Mouse (Mus musculus) megakaryocyte, embryonic 14.5 days (primary cell): ENCODE results near the gene Speer4a. TPM values are rescaled to one million over a fixed set of nuclear protein-coding genes. Genes with fewer than 3 reads are reported as not detected.
"Not testable (repeated sequence)": the region's sequence is repeated elsewhere in the genome, so short reads cannot be mapped to it uniquely, and the experiment has no call there.

ENCODE experiments used
- H3K27me3 ChIP-seq: replicated peaks from 2 replicates; pipeline ENCODE3; 2012; ENCODE audit warnings: inconsistent platforms
- H3K36me3 ChIP-seq: replicated peaks from 2 replicates; pipeline ENCODE3; 2012; ENCODE audit warnings: low read length, inconsistent platforms, mixed read lengths
- H3K4me1 ChIP-seq: 2 replicates; pipeline ENCODE4 v1.6.1; 2012; ENCODE audit warnings: inconsistent platforms
- H3K4me3 ChIP-seq: replicated peaks from 2 replicates; pipeline ENCODE3; 2012; ENCODE audit warnings: moderate library complexity, mild to moderate bottlenecking, inconsistent platforms
- H3K9me3 ChIP-seq: 2 replicates; pipeline ENCODE4 v1.6.1; 2012; ENCODE audit warnings: inconsistent platforms
- FLI1 ChIP-seq: IDR thresholded peaks from 2 replicates; pipeline ENCODE4 v1.6.1; 2012; ENCODE audit warnings: low read length, inconsistent platforms, mixed read lengths
- GATA1 ChIP-seq: IDR thresholded peaks from 3 replicates; pipeline ENCODE4 v1.6.1; 2012; ENCODE audit warnings: mixed read lengths, low read length, inconsistent platforms, borderline replicate concordance
- polyA plus RNA-seq: library from polyadenylated mRNA; stranded (reverse); fragments of >175 nt; gene quantifications from 2 replicates; pipeline ENCODE4 v1.2.3, GENCODE M21; 2012; ENCODE audit warnings: low replicate concordance; ENCODE audit not compliant: insufficient read depth

The Speer4a gene
- not detected in 2 replicates for polyA plus RNA-seq

GRCm38 (mm10) chr5:26039458-26039857 lies at the start of gene Speer4a:
TSS of gene Speer4a (minus strand) at chr5:26039558.
- H3K9me3 ChIP-seq, H3K4me3 ChIP-seq, H3K4me1 ChIP-seq, H3K36me3 ChIP-seq, H3K27me3 ChIP-seq: not testable (repeated sequence)

GRCm38 (mm10) chr5:26079023-26079422 lies 39.7 kb upstream of the Speer4a start:
- not testable (repeated sequence) for H3K36me3 ChIP-seq, H3K4me3 ChIP-seq, H3K27me3 ChIP-seq

GRCm38 (mm10) chr5:26070716-26071115 lies 31.4 kb upstream of the Speer4a start:
- no peaks in the 10 kb centered on the region for H3K36me3 ChIP-seq
- H3K9me3 ChIP-seq, result peaks cover 14% of the 10 kb centered on the region
- H3K27me3 ChIP-seq, result no peaks in the 10 kb centered on the region
- no peaks in the 10 kb centered on the region for H3K4me1 ChIP-seq
- no peak for TF ChIP-seq FLI1
- TF ChIP-seq GATA1, result no peak
- no peak overlapping the region for H3K4me3 ChIP-seq

More at GRCm38 (mm10) chr5:26079023-26079422, 39.7 kb upstream of the Speer4a start:
- not testable (repeated sequence) for H3K4me1 ChIP-seq, H3K9me3 ChIP-seq

GRCm38 (mm10) chr5:26058481-26058880 lies 19.1 kb upstream of the Speer4a start, which contains the start of gene Gm7347:
TSS of gene Gm7347 (minus strand) at chr5:26058581.
- H3K9me3 ChIP-seq, H3K4me1 ChIP-seq, H3K27me3 ChIP-seq, H3K36me3 ChIP-seq, H3K4me3 ChIP-seq: not testable (repeated sequence)

GRCm38 (mm10) chr5:26022816-26023215 lies 16.5 kb downstream of the Speer4a start, which contains the start of gene Gm5862:
TSS of gene Gm5862 (minus strand) at chr5:26022916.
- H3K36me3 ChIP-seq, H3K4me3 ChIP-seq, H3K27me3 ChIP-seq, H3K9me3 ChIP-seq, H3K4me1 ChIP-seq: not testable (repeated sequence)

- not testable (repeated sequence) for H3K27me3 ChIP-seq, H3K36me3 ChIP-seq, H3K9me3 ChIP-seq, H3K4me1 ChIP-seq, H3K4me3 ChIP-seq
Observed at GRCm38 (mm10) chr5:26007697-26008096, 31.7 kb downstream of the Speer4a start.

- not testable (repeated sequence) for H3K27me3 ChIP-seq, H3K4me1 ChIP-seq, H3K36me3 ChIP-seq, H3K9me3 ChIP-seq
- H3K4me3 ChIP-seq, result peak overlapping the region; percentile 29
Observed at GRCm38 (mm10) chr5:26006937-26007695, 32.2 kb downstream of the Speer4a start.

GRCm38 (mm10) chr5:26004698-26005097 lies 34.7 kb downstream of the Speer4a start, which contains the start of gene Gm1979:
TSS of gene Gm1979 (minus strand) at chr5:26004798.
- not testable (repeated sequence) for H3K9me3 ChIP-seq, H3K27me3 ChIP-seq, H3K36me3 ChIP-seq, H3K4me3 ChIP-seq, H3K4me1 ChIP-seq

GRCm38 (mm10) chr5:25988550-25988949 lies 50.8 kb downstream of the Speer4a start, which contains the start of gene Gm21698:
TSS of gene Gm21698 (minus strand) at chr5:25988650.
- not testable (repeated sequence) for H3K27me3 ChIP-seq, H3K4me3 ChIP-seq, H3K9me3 ChIP-seq, H3K36me3 ChIP-seq, H3K4me1 ChIP-seq

Other genes with a start within 250 kb of the Speer4a start
- gene Gm21663, start 97.2 kb downstream of the Speer4a start, polyA plus RNA-seq, result not detected in 2 replicates
- not detected in 2 replicates for gene Gm21671, start 85.1 kb downstream of the Speer4a start, polyA plus RNA-seq
- gene Gm21680, start 66.9 kb downstream of the Speer4a start, polyA plus RNA-seq, result not detected in 2 replicates
- gene Gm21698, start 50.9 kb downstream of the Speer4a start, polyA plus RNA-seq, result not detected in 2 replicates
- not detected in 2 replicates for gene Gm1979, start 34.8 kb downstream of the Speer4a start, polyA plus RNA-seq
- not detected in 2 replicates for gene Gm5862, start 16.6 kb downstream of the Speer4a start, polyA plus RNA-seq
- not detected in 2 replicates for gene Gm7347, start 19.0 kb upstream of the Speer4a start, polyA plus RNA-seq
- gene Gm10471, start 49.7 kb upstream of the Speer4a start, polyA plus RNA-seq, result not detected in 2 replicates
- not detected in 2 replicates for gene 5031410I06Rik, start 65.8 kb upstream of the Speer4a start, polyA plus RNA-seq
- not detected in 2 replicates for gene Gm10220, start 81.9 kb upstream of the Speer4a start, polyA plus RNA-seq
- 0.07 TPM in 1 of 2 replicates, not detected in the other for gene Gm7361, start 218.1 kb upstream of the Speer4a start, polyA plus RNA-seq